Mouse (Mus musculus) 416B (cell line): Measurements from ENCODE around the gene Evi5.

Experiments
- DNase-seq: peaks from one replicate; pipeline ENCODE4 v3.0.0; 2011; ENCODE audit warnings: low read depth

The Evi5 gene

GRCm38 (mm10) chr5:107873330-107873729 lies 1.6 kb downstream of the Evi5 start:
- no peak for DNase-seq

- DNase-seq = peak; percentile 26
These were observed 5.2 kb downstream of the Evi5 start for GRCm38 (mm10) chr5:107869701-107870100.

- DNase-seq = peak; percentile 82
These were observed 5.9 kb downstream of the Evi5 start for GRCm38 (mm10) chr5:107868905-107869424.

- DNase-seq = peak; percentile 66
These were observed 6.7 kb downstream of the Evi5 start for GRCm38 (mm10) chr5:107867970-107868904.

- peak; percentile 58 for DNase-seq
These were observed 8.5 kb downstream of the Evi5 start for GRCm38 (mm10) chr5:107866127-107867126.

GRCm38 (mm10) chr5:107863971-107864370 lies 10.9 kb downstream of the Evi5 start:
- DNase-seq = no peak

GRCm38 (mm10) chr5:107858963-107859362 lies 15.9 kb downstream of the Evi5 start:
- peak; percentile 32 for DNase-seq

GRCm38 (mm10) chr5:107855546-107855945 lies 19.4 kb downstream of the Evi5 start:
- peak; percentile 88 for DNase-seq

GRCm38 (mm10) chr5:107854556-107854955 lies 20.4 kb downstream of the Evi5 start:
- DNase-seq = no peak

GRCm38 (mm10) chr5:107853807-107854206 lies 21.1 kb downstream of the Evi5 start:
- peak; percentile 30 for DNase-seq

- no peak for DNase-seq
These were observed 25.9 kb downstream of the Evi5 start for GRCm38 (mm10) chr5:107848964-107849363.

GRCm38 (mm10) chr5:107847817-107848216 lies 27.1 kb downstream of the Evi5 start:
- DNase-seq = no peak

- no peak for DNase-seq
These were observed 27.6 kb downstream of the Evi5 start for GRCm38 (mm10) chr5:107847349-107847748.

- peak; percentile 19 for DNase-seq
These were observed 34.2 kb downstream of the Evi5 start for GRCm38 (mm10) chr5:107840549-107841238.

GRCm38 (mm10) chr5:107838891-107839644 lies 35.8 kb downstream of the Evi5 start:
- peak; percentile 32 for DNase-seq

- DNase-seq = no peak
These were observed 40.6 kb downstream of the Evi5 start for GRCm38 (mm10) chr5:107834287-107834686.

- DNase-seq = peak; percentile 68
These were observed 43.6 kb downstream of the Evi5 start for GRCm38 (mm10) chr5:107831351-107831750.

- DNase-seq = no peak
These were observed 44.8 kb downstream of the Evi5 start, which contains the start of gene Ube2d2b for GRCm38 (mm10) chr5:107829998-107830560. TSS of gene Ube2d2b (plus strand) at chr5:107830099.

GRCm38 (mm10) chr5:107822521-107822920 lies 52.4 kb downstream of the Evi5 start:
- DNase-seq = no peak

GRCm38 (mm10) chr5:107814651-107815050 lies 60.3 kb downstream of the Evi5 start:
- DNase-seq = no peak
